Mouse (Mus musculus): ENCODE results near the gene Tnks1bp1. TPM values are rescaled to one million over a fixed set of nuclear protein-coding genes. Genes with fewer than 3 reads are reported as not detected.

The Tnks1bp1 gene
- polyA plus RNA-seq, 1 experiment from 2014 or later = 7.7 TPM

- Histone ChIP-seq H3K9me3 (ENCODE audit: control insufficient read depth, low read length) (no peaks in the 10 kb centered on the region), H3K27ac (replicated peaks in 1 of 2; ENCODE audit: control insufficient read depth in 1 of 2, insufficient read depth in 1 of 2, low read depth in 2 of 2, low read length in 2 of 2) (no peak overlapping the region), H3K27me3 (ENCODE audit: control insufficient read depth, insufficient read depth, low read length) (peaks cover 7% of the 10 kb centered on the region; the same call in 1 of the 2 replicates), H3K4me1 (ENCODE audit: control insufficient read depth in 2 of 2, insufficient read depth in 2 of 2, low read length in 2 of 2) (no peaks in the 10 kb centered on the region), H3K4me2 (ENCODE audit: low read length) (no peak overlapping the region), H3K4me3 (ENCODE audit: control insufficient read depth in 1 of 2, insufficient read depth in 1 of 2, low read depth in 1 of 2, low read length in 2 of 2) (no peak overlapping the region), H3K36me3 (ENCODE audit: control insufficient read depth, insufficient read depth, low read length) (no peaks in the 10 kb centered on the region), H3K9ac (ENCODE audit: low read length) (no peak overlapping the region)
- WGBS = 62% methylated on average over 5 of the region's 5 CpGs
- ATAC-seq (ENCODE audit: insufficient number of reproducible peaks, insufficient read depth, low FRiP score, low read depth) = no peak
These were observed 20.5 kb upstream of the Tnks1bp1 start for GRCm38 (mm10) chr2:85027281-85027680.

DNA sequence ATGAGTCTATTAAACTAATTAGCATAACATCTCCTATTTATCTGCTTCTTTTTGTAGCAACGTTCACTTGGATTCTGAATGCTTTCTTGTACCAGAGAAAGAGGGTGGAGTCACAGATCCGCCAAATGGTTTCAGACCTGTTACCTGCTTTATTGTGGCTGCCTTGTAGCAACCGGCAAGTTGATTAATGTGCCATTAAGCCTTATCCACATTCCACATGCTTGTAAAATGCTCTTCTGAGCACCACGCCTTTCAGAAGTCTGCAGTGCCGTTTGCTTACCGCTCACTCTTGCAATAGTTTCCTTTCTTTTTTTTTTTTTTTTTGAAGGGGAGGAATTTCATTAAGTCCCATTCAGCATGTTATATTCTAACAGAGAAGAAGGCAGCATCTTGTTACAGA lies 17.9 kb upstream of the Tnks1bp1 start:
- Histone ChIP-seq H3K9ac (ENCODE audit: low read length) (no peak overlapping the region), H3K4me1 (ENCODE audit: control insufficient read depth in 2 of 2, insufficient read depth in 2 of 2, low read length in 2 of 2) (no peaks in the 10 kb centered on the region), H3K4me3 (ENCODE audit: control insufficient read depth in 1 of 2, insufficient read depth in 1 of 2, low read depth in 1 of 2, low read length in 2 of 2) (no peak overlapping the region), H3K9me3 (ENCODE audit: control insufficient read depth, low read length) (no peaks in the 10 kb centered on the region), H3K36me3 (ENCODE audit: control insufficient read depth, insufficient read depth, low read length) (no peaks in the 10 kb centered on the region), H3K27me3 (ENCODE audit: control insufficient read depth, insufficient read depth, low read length) (0 out of 2 replicates have a peak, but pooled peaks cover 5% of the 10 kb centered on the region), H3K4me2 (ENCODE audit: low read length) (no peak overlapping the region), H3K27ac (replicated peaks in 1 of 2; ENCODE audit: control insufficient read depth in 1 of 2, insufficient read depth in 1 of 2, low read depth in 2 of 2, low read length in 2 of 2) (no peak overlapping the region)
- no peak for ATAC-seq (ENCODE audit: insufficient number of reproducible peaks, insufficient read depth, low FRiP score, low read depth)
- WGBS = 68% methylated on average over 6 of the region's 6 CpGs

DNA sequence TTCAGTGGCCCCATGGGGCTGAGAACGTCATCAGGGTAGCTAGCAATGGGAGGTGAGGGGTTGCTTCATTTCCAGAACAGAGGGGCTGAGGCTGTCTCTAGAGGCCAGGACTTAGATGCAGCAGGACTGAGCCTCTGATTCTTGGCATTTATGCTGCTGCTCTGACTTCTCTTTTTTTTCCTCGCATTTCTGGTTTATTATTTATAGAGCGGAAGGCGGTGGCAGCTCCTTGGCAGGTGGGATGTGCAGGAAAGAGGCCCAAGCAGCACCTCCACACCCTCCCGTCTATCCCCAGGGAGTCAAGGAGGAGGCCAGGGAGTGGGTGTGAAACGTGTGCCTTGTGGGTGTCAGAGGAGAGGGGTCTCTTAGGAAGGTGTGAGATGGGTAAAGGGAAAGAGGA lies 16.8 kb upstream of the Tnks1bp1 start:
- Histone ChIP-seq H3K36me3 (ENCODE audit: control insufficient read depth, insufficient read depth, low read length) (no peaks in the 10 kb centered on the region), H3K27ac (replicated peaks in 1 of 2; ENCODE audit: control insufficient read depth in 1 of 2, insufficient read depth in 1 of 2, low read depth in 2 of 2, low read length in 2 of 2) (no peak overlapping the region), H3K4me2 (ENCODE audit: low read length) (no peak overlapping the region), H3K9me3 (ENCODE audit: control insufficient read depth, low read length) (no peaks in the 10 kb centered on the region), H3K27me3 (ENCODE audit: control insufficient read depth, insufficient read depth, low read length) (0 out of 2 replicates have a peak, but pooled peaks cover 5% of the 10 kb centered on the region), H3K4me3 (ENCODE audit: control insufficient read depth in 1 of 2, insufficient read depth in 1 of 2, low read depth in 1 of 2, low read length in 2 of 2) (no peak overlapping the region), H3K9ac (ENCODE audit: low read length) (no peak overlapping the region), H3K4me1 (ENCODE audit: control insufficient read depth in 2 of 2, insufficient read depth in 2 of 2, low read length in 2 of 2) (no peaks in the 10 kb centered on the region)
- ATAC-seq (ENCODE audit: insufficient number of reproducible peaks, insufficient read depth, low FRiP score, low read depth) = no peak
- WGBS = 54% methylated on average over 6 of the region's 6 CpGs

DNA sequence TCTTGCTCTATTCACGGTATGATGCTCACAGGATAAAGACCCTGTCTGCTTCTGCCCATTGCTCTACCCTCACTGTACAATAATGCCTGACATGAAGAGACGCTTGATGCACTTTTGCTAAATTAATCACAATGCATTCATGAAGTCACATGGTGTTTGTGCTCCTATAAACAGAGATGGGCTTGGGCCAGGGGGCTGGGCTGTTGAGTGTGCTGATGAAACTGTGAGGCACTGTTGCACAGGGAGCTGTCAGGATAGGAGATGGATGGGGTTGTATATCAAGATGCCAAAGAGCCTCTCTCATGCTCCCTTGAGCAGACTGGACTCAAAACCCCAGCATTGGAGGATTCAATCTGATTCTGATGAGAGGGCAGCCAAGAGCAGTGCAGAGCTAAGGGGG lies 14.7 kb upstream of the Tnks1bp1 start:
- Histone ChIP-seq H3K36me3 (ENCODE audit: control insufficient read depth, insufficient read depth, low read length) (0 out of 2 replicates have a peak, but pooled peaks cover under 1% of the 10 kb centered on the region), H3K27me3 (ENCODE audit: control insufficient read depth, insufficient read depth, low read length) (0 out of 2 replicates have a peak, but pooled peaks cover 5% of the 10 kb centered on the region), H3K4me1 (ENCODE audit: control insufficient read depth in 2 of 2, insufficient read depth in 2 of 2, low read length in 2 of 2) (peaks cover under 1 to 10% of the 10 kb centered on the region in 2 experiments), H3K4me2 (ENCODE audit: low read length) (no peak overlapping the region), H3K9me3 (ENCODE audit: control insufficient read depth, low read length) (no peaks in the 10 kb centered on the region), H3K4me3 (ENCODE audit: control insufficient read depth in 1 of 2, insufficient read depth in 1 of 2, low read depth in 1 of 2, low read length in 2 of 2) (no peak overlapping the region), H3K27ac (replicated peaks in 1 of 2; ENCODE audit: control insufficient read depth in 1 of 2, insufficient read depth in 1 of 2, low read depth in 2 of 2, low read length in 2 of 2) (no peak overlapping the region), H3K9ac (ENCODE audit: low read length) (no peak overlapping the region)
- 83% methylated on average over 2 of the region's 2 CpGs for WGBS
- no peak for ATAC-seq (ENCODE audit: insufficient number of reproducible peaks, insufficient read depth, low FRiP score, low read depth)

DNA sequence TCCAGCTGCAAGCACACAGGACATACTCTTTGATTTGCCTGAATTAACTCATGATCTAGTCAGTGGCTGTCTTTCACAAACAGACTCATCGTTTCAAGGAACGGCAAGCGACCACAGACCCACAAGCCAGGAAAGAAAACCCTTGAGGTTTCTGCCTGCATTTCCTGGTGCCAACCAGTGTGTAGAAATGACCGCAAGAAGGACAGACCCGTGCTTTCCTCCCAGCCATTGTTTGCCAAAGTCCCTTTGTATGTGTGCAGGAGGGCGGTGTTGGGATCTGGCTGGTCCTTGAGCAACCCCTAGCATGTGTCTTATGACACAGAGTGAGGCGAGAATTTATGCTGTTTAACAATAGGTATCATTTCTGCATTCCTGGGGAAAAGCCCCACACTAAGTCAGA lies 13.7 kb upstream of the Tnks1bp1 start:
- H3K9ac ChIP-seq (ENCODE audit: low read length) = no peak overlapping the region
- 0 out of 2 replicates have a peak, but pooled peaks cover 5% of the 10 kb centered on the region for H3K27me3 ChIP-seq (ENCODE audit: control insufficient read depth, insufficient read depth, low read length)
- H3K4me3 ChIP-seq (ENCODE audit: control insufficient read depth in 1 of 2, insufficient read depth in 1 of 2, low read depth in 1 of 2, low read length in 2 of 2) = no peak overlapping the region
- peaks cover 3 to 13% of the 10 kb centered on the region in 2 experiments for H3K4me1 ChIP-seq (ENCODE audit: control insufficient read depth in 2 of 2, insufficient read depth in 2 of 2, low read length in 2 of 2)
- H3K4me2 ChIP-seq (ENCODE audit: low read length) = no peak overlapping the region
- ATAC-seq (ENCODE audit: insufficient number of reproducible peaks, insufficient read depth, low FRiP score, low read depth) = no peak
- no peaks in the 10 kb centered on the region for H3K9me3 ChIP-seq (ENCODE audit: control insufficient read depth, low read length)
- H3K36me3 ChIP-seq (ENCODE audit: control insufficient read depth, insufficient read depth, low read length) = peaks cover 11% of the 10 kb centered on the region
- no peak overlapping the region for H3K27ac ChIP-seq (replicated peaks in 1 of 2; ENCODE audit: control insufficient read depth in 1 of 2, insufficient read depth in 1 of 2, low read depth in 2 of 2, low read length in 2 of 2)
- WGBS = 78% methylated on average over 7 of the region's 7 CpGs

DNA sequence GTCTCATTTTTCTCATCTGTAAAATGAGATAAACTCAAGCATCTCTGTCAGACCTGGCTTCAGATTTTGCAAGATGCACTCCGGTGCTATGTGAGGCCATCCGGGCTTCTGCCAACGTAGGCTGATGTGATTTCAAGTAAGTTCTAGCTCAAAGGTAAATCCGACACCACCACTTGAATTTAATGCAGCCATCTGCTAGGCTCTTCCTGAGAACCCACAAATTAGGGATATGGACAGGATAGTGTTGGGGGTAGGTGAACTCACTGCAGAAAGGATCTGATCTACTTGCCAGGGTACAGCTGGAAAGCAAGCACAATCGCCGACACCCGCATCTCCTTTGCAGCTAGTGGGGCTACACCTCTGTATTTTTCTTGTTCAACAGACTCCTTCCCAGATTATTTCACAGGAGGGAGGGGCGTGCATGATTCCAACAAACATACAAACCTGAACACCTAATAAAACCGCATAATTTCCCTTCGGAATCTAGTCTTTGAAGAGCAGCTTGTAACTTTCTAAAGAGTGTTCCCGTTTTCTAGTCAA lies 11.2 kb upstream of the Tnks1bp1 start:
- 9% methylated on average over 11 of the region's 11 CpGs for WGBS

GRCm38 (mm10) chr2:85037047-85038026 lies 10.5 kb upstream of the Tnks1bp1 start, which contains the start of the genes Ssrp1 and P2rx3:
TSS of gene Ssrp1 (plus strand) at chr2:85037234.
TSS of gene P2rx3 (minus strand) at chr2:85037462.
- ATAC-seq (ENCODE audit: insufficient number of reproducible peaks, insufficient read depth, low FRiP score, low read depth) = peak; percentile 94
- H3K9me3 ChIP-seq (ENCODE audit: control insufficient read depth, low read length) = no peaks in the 10 kb centered on the region
- WGBS = 1% methylated on average over 64 of the region's 66 CpGs
- 0 out of 2 replicates have a peak, but pooled peaks cover 5% of the 10 kb centered on the region for H3K27me3 ChIP-seq (ENCODE audit: control insufficient read depth, insufficient read depth, low read length)
- peaks cover 3 to 13% of the 10 kb centered on the region in 2 experiments for H3K4me1 ChIP-seq (ENCODE audit: control insufficient read depth in 2 of 2, insufficient read depth in 2 of 2, low read length in 2 of 2)
- H3K9ac ChIP-seq (ENCODE audit: low read length) = peak within 1 kb of the TSS; percentile 93
- peak within 1 kb of the TSS; percentile 76 to 83 for H3K4me3 ChIP-seq (ENCODE audit: control insufficient read depth in 1 of 2, insufficient read depth in 1 of 2, low read depth in 1 of 2, low read length in 2 of 2)
- peak within 1 kb of the TSS; percentile 89 for H3K4me2 ChIP-seq (ENCODE audit: low read length)
- peak within 1 kb of the TSS; percentile 36 to 69 for H3K27ac ChIP-seq (replicated peaks in 1 of 2; ENCODE audit: control insufficient read depth in 1 of 2, insufficient read depth in 1 of 2, low read depth in 2 of 2, low read length in 2 of 2)
- H3K36me3 ChIP-seq (ENCODE audit: control insufficient read depth, insufficient read depth, low read length) = peaks cover 43% of the 10 kb centered on the region

More for the DNA sequence above, 11.2 kb upstream of the Tnks1bp1 start:
- peaks cover 35% of the 10 kb centered on the region for H3K36me3 ChIP-seq (ENCODE audit: control insufficient read depth, insufficient read depth, low read length)
- H3K4me2 ChIP-seq (ENCODE audit: low read length) = peak overlapping the region; percentile 89
- no peaks in the 10 kb centered on the region for H3K9me3 ChIP-seq (ENCODE audit: control insufficient read depth, low read length)
- peaks cover 3 to 13% of the 10 kb centered on the region in 2 experiments for H3K4me1 ChIP-seq (ENCODE audit: control insufficient read depth in 2 of 2, insufficient read depth in 2 of 2, low read length in 2 of 2)
- H3K27ac ChIP-seq (replicated peaks in 1 of 2; ENCODE audit: control insufficient read depth in 1 of 2, insufficient read depth in 1 of 2, low read depth in 2 of 2, low read length in 2 of 2) = peak overlapping the region; percentile 36 to 69; a peak in 2 of 4 replicates
- ATAC-seq (ENCODE audit: insufficient number of reproducible peaks, insufficient read depth, low FRiP score, low read depth) = no peak
- H3K9ac ChIP-seq (ENCODE audit: low read length) = peak overlapping the region; percentile 93
- 0 out of 2 replicates have a peak, but pooled peaks cover 5% of the 10 kb centered on the region for H3K27me3 ChIP-seq (ENCODE audit: control insufficient read depth, insufficient read depth, low read length)
- H3K4me3 ChIP-seq (ENCODE audit: control insufficient read depth in 1 of 2, insufficient read depth in 1 of 2, low read depth in 1 of 2, low read length in 2 of 2) = peak overlapping the region; percentile 76 to 83
